Mouse (Mus musculus) embryonic facial prominence, embryonic 13.5 days (tissue): ENCODE measurements around the gene Gorasp1. TPM values are rescaled to one million over a fixed set of nuclear protein-coding genes. Genes with fewer than 3 reads are reported as not detected.

Experiments used
- ATAC-seq: fragments of 200-750 bp; cut with Nextera tagmentation; 2 replicates; pipeline ENCODE4 v1.8.0; 2017; ENCODE audit warnings: low read depth; ENCODE audit not compliant: insufficient number of reproducible peaks, insufficient read depth, low FRiP score, low TSS enrichment
- H3K27ac ChIP-seq: fragments of 300-500 bp; sonication (generic); 2 replicates; pipeline ENCODE4 v1.5.1; 2015; ENCODE audit warnings: moderate library complexity, mild to moderate bottlenecking, inconsistent platforms
- H3K27me3 ChIP-seq: fragments of 300-500 bp; sonication (generic); 2 replicates; pipeline ENCODE4 v1.6.1; 2015; ENCODE audit warnings: mild to moderate bottlenecking, inconsistent platforms
- H3K36me3 ChIP-seq: fragments of 300-500 bp; sonication (generic); 2 replicates; pipeline ENCODE4 v1.6.1; 2015; ENCODE audit warnings: mild to moderate bottlenecking, inconsistent platforms
- H3K4me1 ChIP-seq: fragments of 300-500 bp; sonication (generic); 2 replicates; pipeline ENCODE4 v1.6.1; 2015; ENCODE audit warnings: inconsistent platforms
- H3K4me2 ChIP-seq: fragments of 300-500 bp; sonication (generic); 2 replicates; pipeline ENCODE4 v1.6.1; 2015; ENCODE audit warnings: moderate library complexity, mild to moderate bottlenecking, inconsistent platforms
- H3K4me3 ChIP-seq: fragments of 300-500 bp; sonication (generic); 2 replicates; pipeline ENCODE4 v1.5.1; 2015; ENCODE audit warnings: mild to moderate bottlenecking, inconsistent platforms
- H3K9ac ChIP-seq: fragments of 300-500 bp; sonication (generic); 2 replicates; pipeline ENCODE4 v1.6.1; 2015; ENCODE audit warnings: mild to moderate bottlenecking, inconsistent platforms
- H3K9me3 ChIP-seq: fragments of 300-500 bp; sonication (generic); 2 replicates; pipeline ENCODE4 v1.6.1; 2016; ENCODE audit warnings: inconsistent platforms
- WGBS: fragments of 180-500 bp; shearing (Covaris S2); methylation state at CpG from one replicate; pipeline ENCODE4 v1.1.7; 2015; ENCODE audit warnings: mixed read lengths; 5-methylcytosine and 5-hydroxymethylcytosine counted together
- polyA plus RNA-seq: library from polyadenylated mRNA; unstranded; fragments of >200 nt; fragmentation: Nextera tagmentation; extraction: Ambion mirVana; gene quantifications from 2 replicates; pipeline ENCODE4 v1.2.1, GENCODE M21; 2015

The Gorasp1 gene
- polyA plus RNA-seq, 1 experiment from 2014 or later: 28.0 TPM

- no peaks in the 10 kb centered on the region for H3K27me3 ChIP-seq
- peaks cover 60% of the 10 kb centered on the region for H3K4me1 ChIP-seq
- WGBS: 83% methylated on average over 6 of the region's 6 CpGs
- H3K9me3 ChIP-seq: no peaks in the 10 kb centered on the region
- H3K27ac ChIP-seq: no peak overlapping the region
- H3K4me2 ChIP-seq: no peak overlapping the region
- H3K36me3 ChIP-seq: peaks cover 8% of the 10 kb centered on the region
- 0 out of 2 replicates have a peak overlapping the region, but pooled peaks have one; percentile 11 for H3K9ac ChIP-seq
- ATAC-seq: no peak
- no peak overlapping the region for H3K4me3 ChIP-seq
These were observed 41.6 kb upstream of the Gorasp1 start for GRCm38 (mm10) chr9:119978811-119979441.

- Histone ChIP-seq H3K4me3 (no peak overlapping the region), H3K36me3 (peaks cover 14% of the 10 kb centered on the region), H3K9ac (0 out of 2 replicates have a peak overlapping the region, but pooled peaks have one; percentile 4), H3K4me1 (peaks cover 60% of the 10 kb centered on the region), H3K9me3 (no peaks in the 10 kb centered on the region), H3K27me3 (no peaks in the 10 kb centered on the region), H3K27ac (no peak overlapping the region), H3K4me2 (peak overlapping the region; percentile 2; the same call in 1 of the 2 replicates)
- ATAC-seq: no peak
- 45% methylated on average over 9 of the region's 9 CpGs for WGBS
These were observed 40.9 kb upstream of the Gorasp1 start for GRCm38 (mm10) chr9:119978151-119978810.

GRCm38 (mm10) chr9:119977557-119978060 lies 40.2 kb upstream of the Gorasp1 start:
- peaks cover 54% of the 10 kb centered on the region for H3K4me1 ChIP-seq
- no peak for ATAC-seq
- no peak overlapping the region; the same call in 1 of the 2 replicates for H3K27ac ChIP-seq
- H3K27me3 ChIP-seq: no peaks in the 10 kb centered on the region
- H3K9me3 ChIP-seq: no peaks in the 10 kb centered on the region
- 0 out of 2 replicates have a peak overlapping the region, but pooled peaks have one; percentile 4 for H3K9ac ChIP-seq
- 48% methylated on average over 5 of the region's 5 CpGs for WGBS
- H3K4me2 ChIP-seq: no peak overlapping the region
- peaks cover 21% of the 10 kb centered on the region for H3K36me3 ChIP-seq
- H3K4me3 ChIP-seq: no peak overlapping the region

- Histone ChIP-seq H3K27me3 (no peaks in the 10 kb centered on the region), H3K27ac (no peak overlapping the region; the same call in 1 of the 2 replicates), H3K9ac (no peak overlapping the region), H3K4me2 (no peak overlapping the region), H3K4me3 (no peak overlapping the region), H3K4me1 (peaks cover 48% of the 10 kb centered on the region), H3K36me3 (peaks cover 28% of the 10 kb centered on the region), H3K9me3 (no peaks in the 10 kb centered on the region)
- 49% methylated on average over 17 of the region's 17 CpGs for WGBS
- no peak for ATAC-seq
These were observed 39.6 kb upstream of the Gorasp1 start for GRCm38 (mm10) chr9:119976704-119977556.

- Histone ChIP-seq H3K27me3 (no peaks in the 10 kb centered on the region), H3K36me3 (peaks cover 32% of the 10 kb centered on the region), H3K4me2 (no peak overlapping the region), H3K4me1 (peaks cover 44% of the 10 kb centered on the region), H3K4me3 (no peak overlapping the region), H3K9me3 (no peaks in the 10 kb centered on the region), H3K27ac (no peak overlapping the region), H3K9ac (no peak overlapping the region)
- no peak for ATAC-seq
- 91% methylated on average over 4 of the region's 4 CpGs for WGBS
These were observed 37.9 kb upstream of the Gorasp1 start for GRCm38 (mm10) chr9:119975286-119975685.

GRCm38 (mm10) chr9:119974609-119975008 lies 37.2 kb upstream of the Gorasp1 start:
- Histone ChIP-seq H3K4me1 (peaks cover 40% of the 10 kb centered on the region), H3K9me3 (no peaks in the 10 kb centered on the region), H3K27me3 (no peaks in the 10 kb centered on the region), H3K9ac (no peak overlapping the region), H3K4me3 (no peak overlapping the region), H3K4me2 (no peak overlapping the region), H3K27ac (no peak overlapping the region), H3K36me3 (peaks cover 32% of the 10 kb centered on the region)
- ATAC-seq: no peak
- 80% methylated on average over 5 of the region's 5 CpGs for WGBS

GRCm38 (mm10) chr9:119973869-119974520 lies 36.6 kb upstream of the Gorasp1 start:
- Histone ChIP-seq H3K4me3 (no peak overlapping the region), H3K27ac (no peak overlapping the region), H3K4me1 (peaks cover 37% of the 10 kb centered on the region), H3K9ac (no peak overlapping the region), H3K36me3 (peaks cover 32% of the 10 kb centered on the region), H3K4me2 (no peak overlapping the region), H3K27me3 (no peaks in the 10 kb centered on the region), H3K9me3 (no peaks in the 10 kb centered on the region)
- WGBS: 93% methylated on average over 27 of the region's 27 CpGs
- ATAC-seq: no peak

- Histone ChIP-seq H3K4me1 (peaks cover 30% of the 10 kb centered on the region), H3K9ac (no peak overlapping the region), H3K4me2 (no peak overlapping the region), H3K36me3 (peaks cover 32% of the 10 kb centered on the region), H3K27me3 (no peaks in the 10 kb centered on the region), H3K4me3 (no peak overlapping the region), H3K9me3 (no peaks in the 10 kb centered on the region), H3K27ac (no peak overlapping the region)
- ATAC-seq: no peak
- 95% methylated on average over 23 of the region's 23 CpGs for WGBS
These were observed 35.9 kb upstream of the Gorasp1 start for GRCm38 (mm10) chr9:119973281-119973680.

- peaks cover 23% of the 10 kb centered on the region for H3K4me1 ChIP-seq
- H3K27ac ChIP-seq: no peak overlapping the region
- H3K9me3 ChIP-seq: no peaks in the 10 kb centered on the region
- H3K36me3 ChIP-seq: peaks cover 32% of the 10 kb centered on the region
- no peak for ATAC-seq
- WGBS: 87% methylated on average over 12 of the region's 12 CpGs
- H3K4me3 ChIP-seq: no peak overlapping the region
- H3K27me3 ChIP-seq: no peaks in the 10 kb centered on the region
- H3K4me2 ChIP-seq: no peak overlapping the region
- no peak overlapping the region for H3K9ac ChIP-seq
These were observed 35.2 kb upstream of the Gorasp1 start for GRCm38 (mm10) chr9:119972582-119972981.

- H3K4me2 ChIP-seq: no peak overlapping the region
- no peak overlapping the region for H3K27ac ChIP-seq
- H3K9ac ChIP-seq: no peak overlapping the region
- no peak for ATAC-seq
- H3K9me3 ChIP-seq: no peaks in the 10 kb centered on the region
- WGBS: 95% methylated on average over 10 of the region's 10 CpGs
- no peaks in the 10 kb centered on the region for H3K27me3 ChIP-seq
- peaks cover 32% of the 10 kb centered on the region for H3K36me3 ChIP-seq
- H3K4me3 ChIP-seq: no peak overlapping the region
- peaks cover 19% of the 10 kb centered on the region for H3K4me1 ChIP-seq
These were observed 34.8 kb upstream of the Gorasp1 start for GRCm38 (mm10) chr9:119972166-119972565.
